ENCODE assay signal across 18 mouse cellular contexts in genomic region chr7:30996491-30996890, GRCm38 (mm10). TPM values are rescaled to one million over a fixed set of nuclear protein-coding genes. Genes with fewer than 3 reads are reported as not detected.
DNase-seq lines count a peak whose midpoint lies in the region; ATAC-seq and TF ChIP-seq lines count a peak whose summit lies in the region.
"Had no signal": no experiment of that assay in that cellular context is flagged by ENCODE, and none has a peak within 500 bp of the region (broad histone marks: within the 10 kb centered on the region; RNA-seq: fewer than 3 reads in every experiment).

No protein-coding gene starts in this region.

- no peak overlapping the region for H3K4me2 ChIP-seq in kidney, postnatal 0 days (ENCODE audit: low read length)
- H3K4me2 ChIP-seq: liver, embryonic 11.5 days had no signal

- WGBS in kidney, postnatal 0 days = 99% methylated on average over 2 of the region's 2 CpGs
- 87% methylated on average over 2 of the region's 2 CpGs for WGBS in bone marrow, adult 2 months

- peak; percentile 29; the same call in 1 of the 2 replicates for TF ChIP-seq CTCF in kidney, postnatal 0 days (IDR thresholded peaks at IDR 0.05; ENCODE audit: low read depth)
- TF ChIP-seq CTCF in bone marrow, adult 2 months (IDR thresholded peaks at IDR 0.05; ENCODE audit: control insufficient read depth, insufficient read depth, low read length) = peak; percentile 17; the same call in 1 of the 2 replicates

- no peak overlapping the region for H3K9ac ChIP-seq in kidney, postnatal 0 days (ENCODE audit: low read depth, low read length)
- H3K9ac ChIP-seq: forebrain, postnatal 0 days had no signal

- ATAC-seq in kidney, postnatal 0 days (replicated peaks; ENCODE audit: low FRiP score, low read depth) = no peak
- ATAC-seq: forebrain, postnatal 0 days; inflammation-experienced regulatory T-cells, adult 6 months had no signal

- H3K27ac ChIP-seq in kidney, postnatal 0 days = no peak overlapping the region
- H3K27ac ChIP-seq in bone marrow, adult 2 months (ENCODE audit: control insufficient read depth, insufficient read depth, low read depth, low read length, poor library complexity) = no peak overlapping the region
- H3K27ac ChIP-seq: heart, embryonic 10.5 days; midbrain, embryonic 10.5 days had no signal

- DNase-seq in kidney, postnatal 0 days (ENCODE audit: low spot score) = no peak
- DNase-seq in kidney, postnatal 36 days = no peak
- DNase-seq in 3T3-L1 (ENCODE audit: low read depth, low spot score) = peak; percentile 3
- peak; percentile 24 for DNase-seq in A20 (ENCODE audit: low read depth, low spot score)
- no peak for DNase-seq in spleen, postnatal 4 days (ENCODE audit: low spot score in 2 of 2)
- DNase-seq in adipocyte (ENCODE audit: low spot score) = no peak
- DNase-seq: cerebellum, adult 11-12 months; forebrain, postnatal 0 days; heart, postnatal 14 days; spleen, adult 18-20 months had no signal

- no peak for TF ChIP-seq POLR2A in bone marrow, adult 2 months (IDR thresholded peaks at IDR 0.05; ENCODE audit: borderline replicate concordance, control insufficient read depth, low read depth, low read length)

- no peaks in the 10 kb centered on the region for H3K36me3 ChIP-seq in kidney, postnatal 0 days (ENCODE audit: insufficient read depth, low read length)
- H3K36me3 ChIP-seq: heart, embryonic 10.5 days; midbrain, embryonic 10.5 days had no signal

- no peak overlapping the region for H3K4me3 ChIP-seq in kidney, postnatal 0 days (replicated peaks; ENCODE audit: low read depth, low read length)
- no peak overlapping the region for H3K4me3 ChIP-seq in bone marrow, adult 2 months (replicated peaks; ENCODE audit: control insufficient read depth, low read depth, low read length)
- H3K4me3 ChIP-seq: heart, embryonic 10.5 days; midbrain, embryonic 10.5 days had no signal

- H3K4me1 ChIP-seq in kidney, postnatal 0 days (replicated peaks; ENCODE audit: insufficient read depth, low read length) = 0 out of 2 replicates have a peak, but pooled peaks cover 3% of the 10 kb centered on the region
- H3K4me1 ChIP-seq in bone marrow, adult 2 months (ENCODE audit: control insufficient read depth, insufficient read depth, low read length) = peaks cover 7% of the 10 kb centered on the region; the same call in 1 of the 2 replicates
- H3K4me1 ChIP-seq: midbrain, embryonic 10.5 days had no signal

- no peaks in the 10 kb centered on the region for H3K27me3 ChIP-seq in kidney, postnatal 0 days (ENCODE audit: insufficient read depth, low read length)

- no peaks in the 10 kb centered on the region for H3K9me3 ChIP-seq in kidney, postnatal 0 days (replicated peaks; ENCODE audit: low read length)

RNA-seq across cellular contexts. Expression of gene Fam187b, which starts 22.9 kb away (rescaled TPM):
- 8.9 and 9.2 TPM in 2 replicates for polyA plus RNA-seq in kidney, postnatal 0 days (2015; fragmentation: Nextera tagmentation; extraction: Ambion mirVana)
- polyA plus RNA-seq in bone marrow, adult 2 months (2011; ENCODE audit: insufficient read depth, insufficient read length, low replicate concordance, missing spikeins) = 0.75 TPM in 1 of 2 replicates, not detected in the other

RNA-seq across cellular contexts. Expression of gene Lsr, which starts 23.2 kb away (rescaled TPM):
- polyA plus RNA-seq in kidney, postnatal 0 days (2015; fragmentation: Nextera tagmentation; extraction: Ambion mirVana) = 58.4 and 60.6 TPM in 2 replicates
- polyA plus RNA-seq in bone marrow, adult 2 months (2011; ENCODE audit: insufficient read depth, insufficient read length, low replicate concordance, missing spikeins) = 0.81 and 4.2 TPM in 2 replicates

RNA-seq across cellular contexts. Expression of gene Usf2, which starts 39.9 kb away (rescaled TPM):
- polyA plus RNA-seq in kidney, postnatal 0 days (2015; fragmentation: Nextera tagmentation; extraction: Ambion mirVana) = 21.9 and 22.3 TPM in 2 replicates
- 88.9 and 89.6 TPM in 2 replicates for polyA plus RNA-seq in bone marrow, adult 2 months (2011; ENCODE audit: insufficient read depth, insufficient read length, low replicate concordance, missing spikeins)

RNA-seq across cellular contexts. Expression of gene Fxyd5, which starts 45.8 kb away (rescaled TPM):
- 31.5 and 35.9 TPM in 2 replicates for polyA plus RNA-seq in kidney, postnatal 0 days (2015; fragmentation: Nextera tagmentation; extraction: Ambion mirVana)
- polyA plus RNA-seq in bone marrow, adult 2 months (2011; ENCODE audit: insufficient read depth, insufficient read length, low replicate concordance, missing spikeins) = 85.0 and 239 TPM in 2 replicates

RNA-seq across cellular contexts. Expression of gene Hamp, which starts 52.7 kb away (rescaled TPM):
- not detected in 2 replicates for polyA plus RNA-seq in kidney, postnatal 0 days (2015; fragmentation: Nextera tagmentation; extraction: Ambion mirVana)
- 9.2 and 42.2 TPM in 2 replicates for polyA plus RNA-seq in bone marrow, adult 2 months (2011; ENCODE audit: insufficient read depth, insufficient read length, low replicate concordance, missing spikeins)
- polyA plus RNA-seq: embryonic facial prominence, embryonic 11.5 days; forebrain, postnatal 0 days; heart, embryonic 10.5 days; inflammation-experienced regulatory T-cells, adult 6 months; kidney, embryonic 16.5 days; liver, embryonic 11.5 days; midbrain, embryonic 10.5 days; testis, adult 2 months had no signal

Comparison
In these comparisons a context has a peak if more than half of its experiments do, and no peak if none do; other contexts are left out.
1. DNase-seq: peak in 3T3-L1 (single experiment) and A20 (single experiment); none in kidney, postnatal 0 days (single experiment), kidney, postnatal 36 days (0 of 2), spleen, postnatal 4 days (0 of 2) and adipocyte (single experiment).
2. RNA of gene Lsr, which starts 23.2 kb away (polyA plus RNA-seq): 58.4 to 60.6 TPM in kidney, postnatal 0 days; 0.81 to 4.2 TPM in bone marrow, adult 2 months; every median in the first group is over 10 times any median in the second.